Mouse (Mus musculus) frontal cortex, postnatal 36 days (tissue): ENCODE measurements at regions not wholly inside any gene's neighbourhood (a gene's known extent, or its start where the extent isn't known, plus 50 kb on each side); places are given as distances from the start of the nearest gene placed in this dataset.

Source experiments
- DNase-seq, 2 experiments: peaks; one replicate each; pipeline ENCODE4 v3.0.0; 2022; ENCODE audit warnings: low spot score in 2 of 2

DNA sequence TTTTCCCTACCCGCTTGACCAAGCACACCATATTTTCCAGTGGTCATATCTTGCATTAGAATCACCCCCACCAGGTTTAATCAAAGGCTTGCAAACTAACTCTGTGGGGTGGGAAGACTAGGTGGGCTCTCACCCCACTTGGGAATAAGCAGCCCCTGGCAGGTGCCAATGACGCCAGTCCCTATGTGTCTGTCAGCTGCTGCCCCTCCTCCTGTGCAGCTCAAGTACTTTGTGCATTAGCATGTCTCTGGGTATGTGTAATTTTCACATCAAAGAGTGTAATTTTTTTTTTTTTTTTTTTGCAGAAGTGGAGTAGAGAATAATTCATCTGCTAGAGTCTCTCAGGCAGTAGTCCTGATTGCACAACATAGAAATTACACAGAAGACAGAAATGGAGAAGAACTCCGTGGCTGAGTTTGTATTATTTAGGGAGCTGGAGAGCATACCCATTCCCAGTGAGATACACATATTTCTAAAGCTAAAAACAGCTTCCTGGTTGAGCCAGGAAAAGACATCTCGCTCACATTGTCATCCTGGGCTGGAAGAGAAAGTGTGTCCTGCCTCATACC lies 186.6 kb downstream of the Rybp start:
- DNase-seq, result no peak

DNA sequence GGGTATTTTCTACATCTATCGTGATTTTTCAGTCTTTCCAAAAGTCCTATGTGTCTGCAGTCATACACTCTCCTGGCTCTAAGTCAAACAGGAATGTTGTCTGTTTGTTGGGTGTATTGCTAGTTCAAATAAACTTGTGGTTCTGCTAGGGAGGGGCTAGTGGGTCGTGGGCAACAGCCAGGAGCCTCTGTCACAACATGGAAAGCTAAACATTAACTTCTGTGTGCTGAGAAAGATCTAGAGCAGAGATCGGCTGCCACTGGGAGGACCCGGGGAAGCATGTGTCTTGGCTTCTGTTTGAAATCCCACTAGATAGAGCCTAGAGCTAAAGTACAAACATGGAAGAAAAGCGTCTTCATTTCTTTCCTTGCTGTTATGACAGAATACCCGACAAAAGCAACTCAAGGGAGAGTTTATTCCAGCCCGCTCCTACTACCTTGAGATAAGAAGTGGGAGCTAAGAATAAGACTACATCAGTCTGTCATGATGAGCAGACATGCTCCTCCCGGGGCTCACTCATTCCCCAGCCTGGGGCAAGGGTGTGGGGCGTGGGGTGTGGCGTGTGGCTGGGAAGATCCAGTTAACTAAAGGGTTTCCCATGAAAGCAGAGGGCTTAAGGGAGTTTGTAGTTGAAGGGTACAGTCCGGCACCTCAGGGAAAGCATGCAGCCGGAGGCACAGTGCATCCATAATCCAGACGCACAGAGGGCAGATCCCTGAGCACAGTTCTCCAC lies 190.7 kb downstream of the Rybp start:
- no peak for DNase-seq

DNA sequence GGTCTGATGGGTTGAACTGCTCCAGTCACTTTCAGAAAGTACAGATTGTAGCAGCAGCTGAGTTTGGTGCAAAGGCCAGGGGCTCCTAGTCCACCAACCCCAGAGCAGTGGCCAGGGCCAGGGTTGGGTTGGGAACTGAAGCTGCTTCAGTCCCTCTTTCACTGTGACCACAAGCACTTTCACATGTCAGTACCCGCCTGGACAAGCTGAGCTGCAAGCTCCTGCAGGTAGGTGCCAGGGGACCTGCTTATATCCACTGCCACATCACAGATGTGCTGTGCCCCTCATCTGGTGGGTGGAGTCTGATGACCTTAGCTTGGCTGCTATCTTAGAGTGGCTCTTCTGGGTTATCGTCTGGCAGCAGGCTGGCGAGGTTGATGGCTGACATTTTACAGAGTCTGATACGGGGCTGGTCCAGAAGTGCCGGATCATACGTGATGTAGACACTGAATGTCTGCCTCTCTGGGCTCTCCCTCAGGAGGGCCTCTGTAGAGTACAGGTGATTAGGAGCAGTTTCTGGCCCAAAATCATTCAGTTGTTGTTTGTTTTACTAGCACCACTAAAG lies 192.6 kb downstream of the Rybp start:
- DNase-seq, result no peak

DNA sequence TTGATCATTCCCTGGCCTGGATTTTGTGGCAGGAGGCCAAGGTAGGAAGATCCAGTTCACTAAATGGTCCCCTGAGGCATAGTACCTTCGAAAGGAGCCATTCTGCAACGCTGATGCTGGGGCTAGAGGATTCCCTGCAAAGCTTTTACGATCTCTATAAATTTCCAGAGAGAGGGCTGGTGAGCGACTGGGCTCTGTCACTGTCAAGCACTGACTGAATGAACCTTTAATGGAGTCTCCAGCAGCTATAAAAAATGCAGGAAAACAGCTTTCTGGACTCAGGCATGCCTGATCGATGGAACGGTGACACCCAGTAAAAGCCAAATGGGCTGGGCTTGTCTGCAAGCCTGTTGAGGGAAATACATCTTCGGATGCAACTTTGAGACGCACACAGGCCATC lies 194.4 kb downstream of the Rybp start:
- no peak for DNase-seq

DNA sequence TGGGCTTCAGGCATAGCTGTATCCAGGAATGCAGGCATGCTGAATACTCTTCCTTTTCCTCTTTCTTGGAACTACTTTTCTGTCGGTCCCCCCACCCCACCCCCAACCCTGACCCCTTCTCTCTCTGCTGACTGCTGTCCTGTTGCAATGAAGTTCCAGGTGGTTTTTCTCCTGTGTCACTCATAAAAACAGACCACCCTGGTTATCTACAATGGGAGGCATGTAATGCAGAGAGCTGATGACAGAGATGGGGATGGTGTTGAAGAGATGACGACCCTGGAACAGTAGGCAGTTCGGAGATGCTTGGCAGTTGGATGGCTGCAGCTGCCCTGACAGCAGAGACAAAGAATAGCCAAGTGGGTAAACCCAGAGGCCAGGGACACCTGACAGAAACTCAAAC lies 195.5 kb downstream of the Rybp start:
- DNase-seq, result no peak

DNA sequence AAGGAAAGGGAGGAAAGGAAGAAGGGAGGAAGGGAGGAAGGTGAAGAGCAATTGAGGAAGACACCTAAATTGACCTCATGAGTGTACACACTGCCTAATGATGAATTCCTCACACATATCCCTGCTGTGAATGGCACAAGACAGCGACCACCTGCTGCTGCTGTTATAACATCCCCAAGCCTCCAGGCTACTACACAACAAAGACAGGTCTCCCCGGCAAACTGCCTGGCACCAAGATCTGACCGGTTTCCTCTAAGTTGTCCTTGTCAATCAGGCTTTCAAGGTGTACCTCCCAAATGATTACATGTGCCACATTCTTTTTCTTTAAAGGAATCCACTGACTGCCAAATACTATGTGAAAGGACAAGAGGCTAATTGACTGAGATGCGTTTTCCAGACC lies 198.7 kb downstream of the Rybp start:
- DNase-seq, result no peak

DNA sequence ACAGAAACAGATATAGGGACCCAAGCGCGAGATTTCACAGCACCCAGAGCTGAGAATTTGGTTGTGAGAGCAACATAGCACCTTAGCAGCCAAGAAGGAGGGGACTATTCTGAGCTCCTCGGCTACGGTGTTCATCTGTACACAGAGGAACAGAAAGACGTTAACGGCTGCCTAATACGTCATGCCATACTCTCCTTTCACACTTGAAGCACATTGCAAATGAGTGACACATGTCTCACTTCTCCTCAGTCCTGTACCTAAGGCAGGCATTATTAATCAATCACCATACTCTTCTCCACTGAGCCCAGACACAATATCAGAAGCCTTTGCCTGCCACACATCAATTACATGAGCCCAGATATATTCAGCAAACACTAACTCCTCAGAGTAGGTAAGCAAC lies 200.5 kb downstream of the Rybp start:
- DNase-seq, result no peak

DNA sequence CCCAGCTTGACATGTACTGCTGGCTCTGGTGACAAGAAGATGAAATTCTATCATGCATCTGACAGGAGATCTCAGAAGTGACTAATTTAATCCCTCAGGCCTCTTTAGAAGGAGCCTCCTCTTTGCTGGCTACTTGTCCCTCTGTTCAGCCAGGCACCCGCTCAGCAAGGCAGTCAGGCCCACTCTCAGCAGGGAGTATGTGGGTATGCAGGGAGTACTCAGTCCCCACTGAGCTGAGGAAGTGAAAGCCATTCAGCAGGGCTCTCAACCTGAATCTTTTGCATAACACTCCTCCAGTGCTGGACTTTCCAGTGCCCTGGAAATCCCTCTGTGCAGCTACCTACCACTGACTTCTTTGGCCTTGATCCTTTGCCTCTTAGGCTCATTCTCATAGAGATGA lies 201.3 kb downstream of the Rybp start:
- DNase-seq, result no peak

DNA sequence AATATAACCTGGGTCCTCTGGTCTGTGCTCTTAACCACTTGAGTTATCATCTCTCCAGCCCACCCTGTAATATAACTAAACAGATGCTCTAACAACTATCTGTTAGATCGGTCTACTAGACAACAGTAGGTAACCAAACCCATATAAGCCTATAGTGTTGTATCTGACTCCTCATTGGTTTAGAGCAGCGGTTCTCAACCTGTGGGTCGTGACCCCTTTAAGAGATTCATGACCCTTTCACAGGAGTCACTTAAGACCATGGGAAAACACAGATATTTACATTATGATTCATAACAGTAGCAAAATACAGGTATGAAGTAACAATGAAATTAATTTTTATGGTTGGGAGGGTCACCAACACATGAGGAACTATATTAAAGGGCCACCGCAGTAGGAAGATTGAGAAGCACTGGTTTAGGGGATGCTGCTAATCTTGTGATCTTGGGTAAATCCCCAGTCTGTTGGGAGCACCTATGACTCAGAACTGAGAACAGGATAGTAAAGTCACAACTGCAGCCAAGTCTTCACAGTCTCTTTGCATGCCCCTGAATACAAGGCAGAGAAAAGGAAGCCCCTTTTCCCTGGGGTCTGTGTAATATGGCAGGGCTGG lies 203.3 kb downstream of the Rybp start:
- no peak for DNase-seq

DNA sequence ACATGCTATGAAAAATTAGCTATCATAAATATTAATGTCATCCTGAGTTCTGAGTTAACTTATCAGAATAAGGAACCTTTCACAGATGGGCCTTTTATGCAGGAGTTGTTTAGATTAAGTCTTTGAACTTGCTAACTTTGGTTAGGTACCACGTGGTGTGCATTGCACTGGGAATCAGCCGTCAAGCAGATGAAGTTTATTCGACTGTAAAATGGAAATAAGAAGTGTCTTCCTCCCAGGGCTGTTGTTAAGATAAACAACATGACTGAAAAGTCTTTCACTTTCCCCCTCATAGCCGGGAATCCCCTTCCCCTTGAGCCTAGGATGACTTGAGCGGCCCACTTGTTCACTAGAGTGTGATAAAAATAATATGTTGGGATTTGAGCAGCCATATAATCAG lies 204.2 kb downstream of the Rybp start:
- DNase-seq, result no peak

DNA sequence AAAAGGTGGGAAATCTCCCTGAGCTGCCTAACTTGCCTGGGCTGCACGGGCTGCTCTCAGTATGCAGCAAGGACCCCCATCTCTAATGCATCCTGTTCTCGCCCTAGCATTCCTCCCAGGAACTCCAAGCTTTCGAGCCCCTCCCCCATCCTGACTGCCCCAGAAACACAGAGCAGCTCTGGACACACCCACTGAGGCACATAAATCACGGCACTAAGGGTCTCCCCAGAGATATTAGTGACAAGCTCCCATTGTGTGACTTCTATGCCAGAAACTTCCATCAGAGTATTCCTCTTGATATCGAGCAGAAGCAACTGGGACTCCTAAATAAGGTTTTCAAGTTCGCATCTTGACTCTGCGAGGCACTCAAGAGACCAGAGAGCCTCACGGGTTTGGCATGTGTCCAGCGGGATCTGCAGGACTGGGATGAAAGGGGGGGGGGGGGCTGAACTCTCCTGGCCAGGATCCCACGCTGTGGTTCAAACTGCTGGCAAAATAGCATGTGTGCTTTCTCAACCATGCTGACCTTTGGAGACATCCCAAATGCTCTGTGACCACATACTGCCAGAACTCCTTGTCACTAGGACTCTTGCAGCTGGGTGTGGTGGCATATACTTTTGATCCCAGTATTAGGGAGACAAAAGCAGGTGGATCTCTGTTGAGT lies 212.5 kb downstream of the Rybp start:
- DNase-seq, result no peak

DNA sequence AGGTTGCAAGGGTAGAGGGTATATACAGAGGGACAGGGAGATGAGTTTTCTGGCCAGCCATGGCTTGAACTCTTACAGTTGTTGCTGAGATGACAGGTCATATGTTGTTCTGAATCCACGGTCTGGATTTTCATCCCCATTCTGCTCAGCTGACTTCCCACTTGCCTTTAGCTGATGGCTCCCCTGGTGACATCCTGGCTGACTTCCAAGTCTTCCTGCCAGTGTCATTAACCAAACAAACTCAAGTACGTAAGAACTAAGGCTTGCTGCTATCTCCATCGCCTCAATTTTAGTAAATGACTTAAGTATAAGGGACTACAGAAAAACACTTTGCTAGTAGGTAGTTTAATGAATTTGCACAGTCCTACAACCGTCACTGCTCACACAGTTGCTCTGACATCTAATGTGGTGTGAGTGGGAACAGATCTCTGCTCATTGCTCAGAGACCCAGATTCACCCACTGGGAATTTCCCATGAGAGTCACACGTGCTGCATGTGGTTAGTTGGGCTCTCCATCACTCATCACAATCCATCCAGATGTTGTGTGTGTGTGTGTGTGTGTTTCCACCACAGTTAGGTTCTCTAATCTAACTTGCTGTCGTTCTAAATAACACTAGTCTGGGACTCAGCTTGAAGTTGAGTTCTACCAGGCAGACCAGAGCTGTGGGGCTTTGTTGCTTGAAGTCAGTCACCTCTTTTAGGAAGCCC lies 214.9 kb downstream of the Rybp start:
- DNase-seq, result no peak

DNA sequence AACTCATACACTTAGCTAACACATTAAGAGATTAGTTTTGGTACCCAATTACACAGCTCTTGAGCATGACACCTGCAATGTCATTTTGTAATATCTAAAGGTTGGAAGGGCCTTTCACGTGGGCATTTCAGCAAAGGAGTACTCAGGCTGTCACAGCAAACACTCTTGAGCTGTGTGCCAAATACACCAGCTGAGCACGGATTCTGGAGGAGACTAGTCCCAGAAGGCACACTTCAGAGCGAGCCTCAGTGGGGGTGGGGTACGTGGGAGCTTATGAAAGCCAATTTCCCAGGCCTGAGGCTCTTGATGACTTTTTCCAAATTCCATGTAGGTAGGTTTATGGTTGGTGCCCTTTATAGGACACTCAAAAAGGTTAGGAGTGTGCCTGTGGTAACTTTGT lies 218.1 kb downstream of the Rybp start:
- peak in 1 of 2 experiments; percentile 12 for DNase-seq

DNA sequence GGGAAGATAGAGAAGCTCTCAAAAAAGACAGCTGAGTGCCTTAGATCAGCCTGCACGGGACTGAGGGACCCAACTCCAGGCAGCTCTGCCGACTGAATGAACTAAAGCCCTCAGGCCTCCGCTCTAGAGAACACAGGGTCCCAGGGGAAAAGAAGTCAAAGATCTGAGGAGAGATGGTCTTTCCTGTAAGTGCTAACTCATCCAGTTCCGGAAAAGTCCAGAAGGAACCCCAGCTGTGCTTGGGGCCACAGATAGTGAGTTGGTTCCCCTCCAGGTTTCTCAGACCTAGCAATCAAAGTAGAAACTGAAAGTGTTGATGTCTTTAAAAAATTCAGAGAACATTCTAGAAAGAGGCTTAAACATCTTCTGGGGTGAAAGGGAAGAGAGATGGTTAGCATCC lies 220.0 kb downstream of the Rybp start:
- no peak for DNase-seq

DNA sequence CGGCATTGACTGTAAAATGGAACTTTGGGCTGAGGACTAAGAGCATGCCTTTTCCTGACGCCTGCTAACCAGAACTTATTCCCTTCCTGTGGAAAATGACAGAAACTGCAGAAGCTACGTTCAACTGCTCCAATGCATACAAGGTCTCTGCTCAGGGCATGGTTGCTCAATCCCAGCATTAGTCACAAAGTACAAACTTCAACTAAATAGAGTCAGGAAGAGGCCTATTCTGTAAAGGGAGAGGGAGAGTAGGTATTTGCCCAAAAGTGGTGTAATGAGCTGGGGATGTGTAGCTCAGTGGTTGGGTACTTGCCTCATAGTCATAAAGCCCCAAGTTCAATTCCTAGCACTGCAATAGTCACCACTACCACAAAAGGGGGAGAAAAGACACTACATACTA lies 221.7 kb downstream of the Rybp start:
- no peak for DNase-seq

DNA sequence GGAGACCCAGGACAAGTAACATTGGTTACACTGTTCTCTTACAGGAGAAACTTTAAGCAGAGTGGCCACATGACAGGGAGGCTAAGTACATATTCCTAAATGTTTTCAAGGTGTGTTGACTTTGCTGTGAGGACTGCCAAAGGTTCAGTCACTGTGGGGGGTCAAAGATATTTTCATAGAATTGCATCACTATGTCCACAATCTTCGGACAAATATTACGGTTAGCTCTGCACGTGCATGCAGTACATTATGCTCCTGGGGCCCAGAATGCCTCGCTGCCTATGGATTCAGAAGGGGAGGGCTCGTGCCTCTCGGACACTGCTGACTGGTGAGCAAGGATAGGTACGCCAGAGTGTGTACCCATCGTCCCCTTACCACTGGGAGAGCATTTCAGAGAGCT lies 224.3 kb downstream of the Rybp start:
- DNase-seq, result no peak

DNA sequence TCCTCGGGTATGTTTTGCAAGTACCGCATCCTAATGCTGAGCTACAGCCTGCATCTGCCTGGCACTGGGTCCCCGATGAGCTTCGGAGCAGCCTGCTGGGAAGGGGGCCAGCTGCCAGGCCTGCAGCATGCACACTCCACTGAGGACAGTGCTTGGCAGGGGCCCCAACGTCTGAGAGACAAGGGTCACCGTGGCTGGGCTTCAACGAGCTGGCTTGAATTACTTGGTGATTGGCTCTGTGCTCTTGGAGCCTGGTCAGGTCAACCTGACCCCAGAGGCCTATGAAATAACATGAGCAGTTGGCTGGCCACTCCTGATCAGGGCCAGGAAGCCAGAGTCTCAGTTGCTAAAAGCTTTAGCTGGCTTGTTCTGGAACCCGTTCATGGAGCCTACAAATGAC lies 227.5 kb downstream of the Rybp start:
- DNase-seq, result peak; percentile 44 to 68

DNA sequence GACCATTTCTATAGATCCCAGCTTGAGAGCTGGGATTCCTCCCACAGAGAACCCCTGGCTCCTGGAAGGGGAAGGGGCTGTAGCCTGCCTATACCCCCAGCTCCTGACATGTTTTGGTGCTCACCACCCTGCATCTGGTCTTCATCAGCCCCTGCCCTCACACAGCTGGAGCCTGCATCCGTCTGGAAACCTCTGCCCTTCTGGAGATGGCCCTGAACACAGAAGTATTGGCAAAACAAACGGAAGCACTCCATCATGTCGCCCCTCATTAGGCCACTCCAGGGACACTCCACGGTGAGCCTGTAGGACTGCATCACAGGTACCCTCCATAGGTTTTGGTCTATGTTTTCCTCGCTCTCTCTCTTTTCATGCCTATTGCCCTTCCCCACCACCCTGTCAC lies 231.3 kb downstream of the Rybp start:
- no peak for DNase-seq

DNA sequence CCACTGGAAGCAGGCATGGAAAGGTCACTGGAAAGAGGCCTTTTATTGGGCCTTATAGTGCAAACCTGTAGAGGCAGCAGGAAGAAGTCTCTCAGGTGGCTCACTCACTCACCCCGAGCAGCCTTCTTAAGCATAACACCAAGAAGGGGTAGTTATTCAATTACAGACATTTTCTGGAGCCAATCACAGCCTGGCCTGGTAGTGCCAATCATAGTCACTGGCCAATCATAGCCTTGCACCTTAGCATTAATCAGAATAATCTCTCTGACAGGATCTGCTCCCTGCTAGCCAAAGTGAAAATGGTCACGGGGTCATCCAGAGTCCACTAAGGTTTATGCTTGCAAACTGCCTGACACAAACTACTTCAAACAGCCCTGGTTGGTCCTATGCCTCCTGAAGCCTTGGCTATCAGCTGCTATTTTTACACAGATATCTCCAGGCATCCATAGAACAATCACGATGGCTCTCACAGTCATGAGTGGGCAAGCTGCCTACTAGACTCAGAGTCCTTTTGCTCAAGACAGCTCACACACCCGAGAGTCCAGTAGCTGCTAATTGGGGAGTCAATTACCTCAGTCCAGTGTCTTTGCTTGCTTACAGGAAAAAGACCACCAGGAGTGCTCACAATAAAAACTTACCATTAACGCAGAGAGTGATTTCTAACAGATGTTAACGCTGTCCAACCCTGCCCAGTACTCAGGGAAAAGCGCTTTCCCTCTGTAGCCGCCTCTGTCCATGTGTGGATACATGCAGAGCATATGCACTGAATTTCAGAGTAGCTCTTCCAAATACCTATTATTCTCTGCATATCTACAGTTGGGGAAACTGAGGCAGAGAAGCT lies 234.1 kb downstream of the Rybp start:
- DNase-seq, result no peak

DNA sequence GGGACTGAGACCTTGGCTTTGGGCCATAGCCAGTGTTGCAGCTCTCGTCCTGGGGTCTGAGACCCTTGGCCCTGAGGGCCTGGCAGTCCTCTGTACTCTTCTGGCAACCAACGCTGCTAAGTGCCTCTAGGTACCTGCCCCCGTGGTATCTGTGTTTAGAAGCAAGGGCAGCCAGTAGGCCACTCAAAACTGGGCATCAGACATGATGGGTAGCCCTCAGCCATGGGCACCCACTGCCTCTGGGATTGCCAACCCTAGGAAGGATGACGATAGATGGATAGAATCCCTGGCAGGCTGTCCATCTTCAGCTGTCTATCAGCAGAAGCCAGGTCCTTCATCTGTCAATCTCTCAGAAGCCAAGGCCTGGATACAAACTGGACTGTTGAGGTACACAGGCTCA lies 234.9 kb downstream of the Rybp start:
- DNase-seq, result no peak

DNA sequence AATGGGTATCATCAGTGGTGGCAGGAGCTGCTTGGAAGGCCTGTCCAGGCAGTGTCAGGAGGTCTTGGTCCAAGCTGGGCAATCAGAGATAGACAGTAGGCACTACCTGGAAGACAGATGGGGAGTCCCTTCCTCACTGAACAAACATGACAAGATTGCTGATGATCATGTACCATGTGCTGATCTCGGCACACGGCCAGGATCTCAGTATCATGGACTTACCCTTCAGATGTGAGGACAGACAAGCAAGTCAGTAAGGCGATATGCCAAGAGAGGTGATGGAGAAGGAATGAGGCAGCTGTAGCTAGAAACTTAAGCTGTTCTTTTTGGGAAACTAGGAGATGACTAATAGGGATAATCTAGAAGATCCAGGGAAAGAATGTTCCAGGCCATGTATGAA lies 238.2 kb downstream of the Rybp start:
- no peak for DNase-seq
